Mouse (Mus musculus): ENCODE measurements around the gene Gm49601. TPM values are rescaled to one million over a fixed set of nuclear protein-coding genes. Genes with fewer than 3 reads are reported as not detected.
A peak's percentile ranks its signal among the peaks of the same experiment; 100 is the strongest.

Gm49601 gene
- polyA plus RNA-seq, 1 experiment from 2014 or later, result 3.3 TPM

- H3K27me3 ChIP-seq (ENCODE audit: control insufficient read depth, insufficient read depth, low read length), result peaks cover 91% of the 10 kb centered on the region
- H3K9ac ChIP-seq (ENCODE audit: low read length), result no peak overlapping the region
- H3K36me3 ChIP-seq (ENCODE audit: control insufficient read depth, insufficient read depth, low read length), result no peaks in the 10 kb centered on the region
- H3K9me3 ChIP-seq (ENCODE audit: control insufficient read depth, low read length), result no peaks in the 10 kb centered on the region
- H3K4me2 ChIP-seq, result peak overlapping the region; percentile 38
- H3K4me1 ChIP-seq (ENCODE audit: control insufficient read depth, insufficient read depth, low read length), result peaks cover 19% of the 10 kb centered on the region
- under 1% methylated on average over 61 of the region's 67 CpGs for WGBS
- ATAC-seq (ENCODE audit: low FRiP score), result no peak
- H3K27ac ChIP-seq (ENCODE audit: low read depth, low read length), result no peak overlapping the region
- peak; percentile 93 for DNase-seq (ENCODE audit: low spot score, missing footprints)
- H3K4me3 ChIP-seq (ENCODE audit: low read depth, low read length), result peak overlapping the region; percentile 28
These were observed 43.6 kb downstream of the Gm49601 start for GRCm38 (mm10) chr16:18582426-18583148.

- no peak overlapping the region for H3K9ac ChIP-seq (ENCODE audit: low read length)
These were observed 44.5 kb downstream of the Gm49601 start for GRCm38 (mm10) chr16:18581623-18582205.

DNA sequence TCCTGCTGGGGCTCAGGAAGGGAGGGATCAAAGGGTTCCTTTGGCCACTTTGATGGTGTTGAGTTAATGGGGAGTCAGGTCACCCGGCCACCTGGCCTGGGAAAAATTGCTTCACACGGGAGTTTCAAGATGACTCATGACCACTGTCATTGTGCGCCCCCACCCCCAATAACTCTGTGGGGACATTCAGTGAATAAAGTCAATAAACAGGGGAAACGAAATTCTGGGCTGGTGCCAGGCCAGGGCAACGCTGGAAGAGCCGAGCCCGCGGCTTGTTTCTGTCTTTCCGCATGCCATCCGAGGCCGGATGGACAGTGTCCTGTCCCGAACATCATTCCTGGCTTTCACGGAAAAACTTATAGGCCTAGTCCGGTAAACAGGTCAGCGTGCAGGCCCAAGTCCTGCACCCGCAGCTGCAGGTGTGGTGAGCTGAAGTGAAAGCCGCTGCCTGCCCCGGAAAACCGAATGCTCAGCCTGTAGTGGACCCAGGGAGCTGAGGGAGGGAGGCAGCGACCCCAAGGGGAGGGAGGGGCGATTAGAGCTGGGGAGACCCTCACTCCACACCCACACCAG is 45.1 kb downstream of the Gm49601 start:
- peaks cover 10% of the 10 kb centered on the region for H3K4me1 ChIP-seq (ENCODE audit: control insufficient read depth, insufficient read depth, low read length)
- H3K9me3 ChIP-seq (ENCODE audit: control insufficient read depth, low read length), result no peaks in the 10 kb centered on the region
- H3K36me3 ChIP-seq (ENCODE audit: control insufficient read depth, insufficient read depth, low read length), result no peaks in the 10 kb centered on the region
- ATAC-seq (ENCODE audit: low FRiP score), result no peak
- no peak overlapping the region for H3K9ac ChIP-seq (ENCODE audit: low read length)
- H3K4me2 ChIP-seq, result no peak overlapping the region
- peaks cover 76% of the 10 kb centered on the region for H3K27me3 ChIP-seq (ENCODE audit: control insufficient read depth, insufficient read depth, low read length)
- H3K4me3 ChIP-seq (ENCODE audit: low read depth, low read length), result peak overlapping the region; percentile 28; the same call in 1 of the 2 replicates
- WGBS, result 3% methylated on average over 21 of the region's 21 CpGs
- DNase-seq (ENCODE audit: low spot score, missing footprints), result no peak
- no peak overlapping the region for H3K27ac ChIP-seq (ENCODE audit: low read depth, low read length)

More at GRCm38 (mm10) chr16:18581623-18582205, 44.5 kb downstream of the Gm49601 start:
- Histone ChIP-seq H3K4me3 (ENCODE audit: low read depth, low read length) (peak overlapping the region; percentile 28), H3K9me3 (ENCODE audit: control insufficient read depth, low read length) (no peaks in the 10 kb centered on the region), H3K27me3 (ENCODE audit: control insufficient read depth, insufficient read depth, low read length) (peaks cover 82% of the 10 kb centered on the region), H3K27ac (ENCODE audit: low read depth, low read length) (no peak overlapping the region), H3K36me3 (ENCODE audit: control insufficient read depth, insufficient read depth, low read length) (no peaks in the 10 kb centered on the region), H3K4me2 (peak overlapping the region; percentile 38), H3K4me1 (ENCODE audit: control insufficient read depth, insufficient read depth, low read length) (peaks cover 16% of the 10 kb centered on the region)
- no peak for ATAC-seq (ENCODE audit: low FRiP score)
- WGBS, result under 1% methylated on average over 54 of the region's 66 CpGs
- peak; percentile 95 for DNase-seq (ENCODE audit: low spot score, missing footprints)

DNA sequence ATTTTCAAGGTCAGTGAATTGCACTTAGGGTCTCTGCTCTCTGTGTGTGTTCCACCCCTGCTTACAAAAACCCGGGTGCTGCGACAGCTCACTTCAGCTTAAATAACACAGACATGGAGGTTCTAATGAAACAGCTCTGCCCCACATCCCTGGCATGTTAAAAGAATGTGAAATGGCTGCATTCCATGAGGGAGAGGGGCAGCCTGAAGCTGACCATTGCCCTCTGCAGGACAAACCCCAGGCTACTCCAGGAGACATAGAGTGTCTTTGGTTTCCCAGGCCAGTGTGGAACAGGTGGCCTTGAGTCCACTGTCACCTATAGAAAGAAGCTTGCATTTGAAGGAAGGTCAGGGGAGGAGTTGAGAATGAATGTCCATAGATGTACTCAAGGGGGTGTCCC is 45.8 kb downstream of the Gm49601 start:
- Histone ChIP-seq H3K36me3 (ENCODE audit: control insufficient read depth, insufficient read depth, low read length) (no peaks in the 10 kb centered on the region), H3K4me2 (no peak overlapping the region), H3K9me3 (ENCODE audit: control insufficient read depth, low read length) (no peaks in the 10 kb centered on the region), H3K27ac (ENCODE audit: low read depth, low read length) (no peak overlapping the region), H3K4me3 (ENCODE audit: low read depth, low read length) (no peak overlapping the region), H3K4me1 (ENCODE audit: control insufficient read depth, insufficient read depth, low read length) (peaks cover 9% of the 10 kb centered on the region; the same call in 1 of the 2 replicates), H3K27me3 (ENCODE audit: control insufficient read depth, insufficient read depth, low read length) (peaks cover 69% of the 10 kb centered on the region), H3K9ac (ENCODE audit: low read length) (no peak overlapping the region)
- 13% methylated on average over 2 of the region's 2 CpGs for WGBS
- ATAC-seq (ENCODE audit: low FRiP score) (no peak), DNase-seq (ENCODE audit: low spot score, missing footprints) (peak; percentile 87)

DNA sequence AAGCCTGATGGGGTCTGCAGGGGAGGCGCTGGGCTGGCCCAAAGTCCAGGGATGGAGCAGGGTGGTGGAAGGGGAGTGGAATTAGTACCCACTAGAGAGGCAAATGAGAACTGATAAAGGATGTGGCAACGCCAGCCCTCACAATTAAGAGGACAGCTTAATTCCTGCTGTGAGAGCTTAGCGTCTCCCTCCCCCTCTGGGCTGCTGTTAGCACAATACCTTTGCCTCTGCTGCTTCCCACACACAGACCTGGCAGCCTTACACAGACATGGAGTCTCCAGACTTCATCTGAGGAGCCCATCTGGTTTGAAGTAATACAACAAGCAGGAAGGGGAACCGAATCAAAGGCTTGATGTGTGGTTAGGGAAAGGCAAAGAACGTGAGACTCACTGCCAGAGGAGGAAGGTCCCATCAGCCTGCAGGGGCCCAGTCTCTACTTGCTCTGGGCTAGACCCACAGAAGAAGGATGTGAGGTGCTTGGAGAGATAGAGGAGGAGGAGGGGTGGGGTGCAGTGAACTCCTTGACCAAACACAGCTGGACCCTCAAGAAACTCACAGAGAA is 48.5 kb downstream of the Gm49601 start:
- H3K9me3 ChIP-seq (ENCODE audit: control insufficient read depth, low read length), result no peaks in the 10 kb centered on the region
- peaks cover 42% of the 10 kb centered on the region for H3K27me3 ChIP-seq (ENCODE audit: control insufficient read depth, insufficient read depth, low read length)
- H3K4me3 ChIP-seq (ENCODE audit: low read depth, low read length), result no peak overlapping the region
- peaks cover 9% of the 10 kb centered on the region; the same call in 1 of the 2 replicates for H3K4me1 ChIP-seq (ENCODE audit: control insufficient read depth, insufficient read depth, low read length)
- H3K9ac ChIP-seq (ENCODE audit: low read length), result no peak overlapping the region
- H3K4me2 ChIP-seq, result no peak overlapping the region
- DNase-seq (ENCODE audit: low spot score, missing footprints) (no peak), ATAC-seq (ENCODE audit: low FRiP score) (no peak)
- no peaks in the 10 kb centered on the region for H3K36me3 ChIP-seq (ENCODE audit: control insufficient read depth, insufficient read depth, low read length)
- H3K27ac ChIP-seq (ENCODE audit: low read depth, low read length), result no peak overlapping the region
- WGBS, result 9% methylated on average over 5 of the region's 5 CpGs

DNA sequence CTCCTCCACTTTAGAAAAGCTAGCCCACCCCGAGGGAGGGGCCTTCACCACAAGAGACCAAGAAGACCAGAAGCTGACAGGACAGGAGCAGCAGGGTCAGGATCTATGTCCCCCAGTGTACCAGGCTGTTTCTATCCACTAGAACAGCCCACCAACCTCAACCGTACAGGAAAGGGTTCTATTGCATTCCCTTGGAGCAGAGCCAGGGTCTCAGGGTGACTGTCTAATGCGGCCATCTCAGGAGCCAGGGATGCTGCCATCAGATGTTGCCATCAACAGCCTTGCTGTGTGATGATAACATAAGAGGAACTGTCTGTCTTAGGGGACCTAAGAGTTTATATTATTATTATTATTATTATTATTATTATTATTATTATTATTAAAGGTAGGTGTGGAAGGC is 49.2 kb downstream of the Gm49601 start:
- H3K36me3 ChIP-seq (ENCODE audit: control insufficient read depth, insufficient read depth, low read length), result no peaks in the 10 kb centered on the region
- H3K27ac ChIP-seq (ENCODE audit: low read depth, low read length), result no peak overlapping the region
- WGBS, result 33% methylated on average over 3 of the region's 3 CpGs
- H3K9me3 ChIP-seq (ENCODE audit: control insufficient read depth, low read length), result no peaks in the 10 kb centered on the region
- no peak for DNase-seq (ENCODE audit: low spot score, missing footprints)
- no peak overlapping the region for H3K4me3 ChIP-seq (ENCODE audit: low read depth, low read length)
- no peak for ATAC-seq (ENCODE audit: low FRiP score)
- H3K9ac ChIP-seq (ENCODE audit: low read length), result no peak overlapping the region
- H3K4me2 ChIP-seq, result no peak overlapping the region
- H3K27me3 ChIP-seq (ENCODE audit: control insufficient read depth, insufficient read depth, low read length), result peaks cover 36% of the 10 kb centered on the region
- peaks cover 3% of the 10 kb centered on the region; the same call in 1 of the 2 replicates for H3K4me1 ChIP-seq (ENCODE audit: control insufficient read depth, insufficient read depth, low read length)

DNA sequence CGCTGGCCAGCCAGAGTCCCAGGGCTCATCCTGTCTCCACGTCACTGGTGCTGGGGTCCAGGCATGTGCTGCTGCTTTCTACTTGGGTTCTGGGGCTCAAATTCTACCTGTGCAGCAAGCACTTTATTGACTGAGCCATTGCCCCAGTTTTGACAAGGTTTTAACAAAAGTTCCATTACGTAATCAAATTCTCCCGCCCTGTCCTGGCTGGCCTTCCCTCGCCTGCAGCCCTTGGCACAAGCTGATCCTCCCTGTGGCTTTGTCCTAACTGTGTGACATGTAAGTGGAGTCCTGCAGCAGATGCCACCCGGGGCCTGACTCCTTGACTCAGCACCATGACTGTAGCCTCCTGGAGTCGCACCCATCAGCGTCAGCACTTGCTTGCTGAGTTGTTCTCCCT is 52.0 kb downstream of the Gm49601 start:
- Histone ChIP-seq H3K4me3 (ENCODE audit: low read depth, low read length) (no peak overlapping the region), H3K27me3 (ENCODE audit: control insufficient read depth, insufficient read depth, low read length) (peaks cover 7% of the 10 kb centered on the region), H3K4me1 (ENCODE audit: control insufficient read depth, insufficient read depth, low read length) (no peaks in the 10 kb centered on the region), H3K9ac (ENCODE audit: low read length) (no peak overlapping the region), H3K4me2 (no peak overlapping the region), H3K27ac (ENCODE audit: low read depth, low read length) (no peak overlapping the region), H3K9me3 (ENCODE audit: control insufficient read depth, low read length) (no peaks in the 10 kb centered on the region), H3K36me3 (ENCODE audit: control insufficient read depth, insufficient read depth, low read length) (no peaks in the 10 kb centered on the region)
- DNase-seq (ENCODE audit: low spot score, missing footprints) (no peak), ATAC-seq (ENCODE audit: low FRiP score) (no peak)
- 80% methylated on average over 8 of the region's 8 CpGs for WGBS

Measured in midbrain, embryonic 11.5 days (tissue).